Mouse (Mus musculus) midbrain, embryonic 11.5 days (tissue): ENCODE results near the gene Col13a1. TPM values are rescaled to one million over a fixed set of nuclear protein-coding genes. Genes with fewer than 3 reads are reported as not detected.

ENCODE experiments used
- ATAC-seq: fragments of 200-750 bp; cut with Nextera tagmentation; 2 replicates; pipeline ENCODE4 v1.8.0; 2017; ENCODE audit warnings: moderate TSS enrichment, moderate library complexity; ENCODE audit not compliant: low FRiP score
- DNase-seq: peaks from one replicate; pipeline ENCODE4 v3.0.0; 2015; ENCODE audit warnings: low spot score; ENCODE audit errors: missing footprints
- H3K27ac ChIP-seq: fragments of 300-500 bp; sonication (generic); 2 replicates; pipeline ENCODE4 v1.5.1; 2014; ENCODE audit warnings: low read depth, low read length
- H3K27me3 ChIP-seq: fragments of 300-500 bp; sonication (generic); 2 replicates; pipeline ENCODE4 v1.6.1; 2014; ENCODE audit warnings: mild to moderate bottlenecking, low read length, moderate library complexity, mixed read lengths; ENCODE audit not compliant: control insufficient read depth, insufficient read depth
- H3K36me3 ChIP-seq: fragments of 300-500 bp; sonication (generic); 2 replicates; pipeline ENCODE4 v1.6.1; 2014; ENCODE audit warnings: mild to moderate bottlenecking, low read length, moderate library complexity, mixed read lengths; ENCODE audit not compliant: control insufficient read depth, insufficient read depth
- H3K4me1 ChIP-seq: fragments of 300-500 bp; sonication (generic); 2 replicates; pipeline ENCODE4 v1.6.1; 2014; ENCODE audit warnings: low read length; ENCODE audit not compliant: control insufficient read depth, insufficient read depth
- H3K4me2 ChIP-seq: fragments of 300-500 bp; sonication (generic); 2 replicates; pipeline ENCODE4 v1.6.1; 2014; ENCODE audit warnings: mild to moderate bottlenecking, moderate library complexity
- H3K4me3 ChIP-seq: fragments of 300-500 bp; sonication (generic); 2 replicates; pipeline ENCODE4 v1.5.1; 2014; ENCODE audit warnings: low read depth, low read length
- H3K9ac ChIP-seq: fragments of 300-500 bp; sonication (generic); 2 replicates; pipeline ENCODE4 v1.6.1; 2014; ENCODE audit warnings: low read length
- H3K9me3 ChIP-seq: fragments of 300-500 bp; sonication (generic); 2 replicates; pipeline ENCODE4 v1.6.1; 2016; ENCODE audit warnings: low read length; ENCODE audit not compliant: control insufficient read depth
- WGBS: fragments of 180-500 bp; shearing (Covaris S2); extraction: QIAGEN DNeasy Blood & Tissue Kit; methylation state at CpG from one replicate; pipeline ENCODE4 v1.1.7; 2014; 5-methylcytosine and 5-hydroxymethylcytosine counted together
- polyA plus RNA-seq: library from polyadenylated mRNA; unstranded; fragments of >200 nt; fragmentation: Nextera tagmentation; extraction: Ambion mirVana; gene quantifications from 2 replicates; pipeline ENCODE4 v1.2.1, GENCODE M21; 2014

Col13a1 gene
- 2.1 and 2.7 TPM in 2 replicates for polyA plus RNA-seq

DNA sequence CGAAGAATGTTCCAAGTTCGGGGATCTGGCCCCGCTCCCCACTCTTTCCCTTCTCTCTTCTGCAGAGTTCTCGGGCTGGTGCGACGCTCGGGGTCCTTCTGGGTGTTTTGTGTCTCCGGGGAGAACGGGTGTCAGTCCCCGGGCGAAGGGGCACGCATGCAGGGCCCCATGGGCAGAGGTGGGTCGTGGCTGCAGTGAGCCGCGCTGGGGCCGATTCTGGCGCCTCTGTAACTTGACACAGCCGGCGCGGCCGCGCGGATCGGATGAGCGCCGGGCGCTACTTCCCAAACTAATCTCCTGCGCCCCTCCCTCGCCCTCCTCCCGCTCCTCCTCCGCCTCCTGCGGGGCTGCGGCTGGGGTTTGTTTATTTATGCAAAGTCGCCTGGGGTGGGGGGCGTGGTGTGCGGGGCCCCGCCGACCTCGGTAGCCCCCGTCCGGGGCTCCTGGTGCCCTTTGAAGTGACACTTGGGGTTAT, at the start of gene Col13a1:
TSS of gene Col13a1 (minus strand) at position 243 of the 475 bp plus-strand sequence.
- DNase-seq (no peak), ATAC-seq (peak; percentile 55)
- Histone ChIP-seq H3K4me3 (peak within 1 kb of the TSS; percentile 39), H3K27ac (no peak within 1 kb of the TSS), H3K4me2 (peak within 1 kb of the TSS; percentile 88), H3K27me3 (peaks cover 48% of the 10 kb centered on the region), H3K36me3 (no peaks in the 10 kb centered on the region), H3K9me3 (no peaks in the 10 kb centered on the region), H3K4me1 (peaks cover 16% of the 10 kb centered on the region), H3K9ac (peak within 1 kb of the TSS; percentile 35)
- under 1% methylated on average over 41 of the region's 41 CpGs for WGBS

DNA sequence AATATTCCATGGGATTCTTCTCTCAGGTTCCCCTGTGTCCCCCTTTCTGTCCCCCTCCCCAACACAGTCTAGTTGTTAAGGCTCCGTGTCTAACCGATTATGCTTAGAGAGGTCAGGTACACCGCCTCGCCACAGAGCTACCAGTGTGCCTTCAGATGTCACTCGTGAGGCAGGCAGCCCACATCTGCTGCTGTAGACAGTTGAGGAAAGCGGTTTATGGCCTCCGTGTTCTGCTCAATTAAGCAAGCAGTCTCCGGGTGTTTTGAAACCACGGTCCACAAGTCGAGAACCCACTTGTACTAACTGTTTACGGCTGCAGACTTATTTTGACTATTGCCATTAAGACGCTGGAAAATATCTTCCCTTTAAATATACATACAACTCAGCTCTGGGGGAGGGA, 48.8 kb upstream of the Col13a1 start:
- ATAC-seq (no peak), DNase-seq (peak; percentile 53)

DNA sequence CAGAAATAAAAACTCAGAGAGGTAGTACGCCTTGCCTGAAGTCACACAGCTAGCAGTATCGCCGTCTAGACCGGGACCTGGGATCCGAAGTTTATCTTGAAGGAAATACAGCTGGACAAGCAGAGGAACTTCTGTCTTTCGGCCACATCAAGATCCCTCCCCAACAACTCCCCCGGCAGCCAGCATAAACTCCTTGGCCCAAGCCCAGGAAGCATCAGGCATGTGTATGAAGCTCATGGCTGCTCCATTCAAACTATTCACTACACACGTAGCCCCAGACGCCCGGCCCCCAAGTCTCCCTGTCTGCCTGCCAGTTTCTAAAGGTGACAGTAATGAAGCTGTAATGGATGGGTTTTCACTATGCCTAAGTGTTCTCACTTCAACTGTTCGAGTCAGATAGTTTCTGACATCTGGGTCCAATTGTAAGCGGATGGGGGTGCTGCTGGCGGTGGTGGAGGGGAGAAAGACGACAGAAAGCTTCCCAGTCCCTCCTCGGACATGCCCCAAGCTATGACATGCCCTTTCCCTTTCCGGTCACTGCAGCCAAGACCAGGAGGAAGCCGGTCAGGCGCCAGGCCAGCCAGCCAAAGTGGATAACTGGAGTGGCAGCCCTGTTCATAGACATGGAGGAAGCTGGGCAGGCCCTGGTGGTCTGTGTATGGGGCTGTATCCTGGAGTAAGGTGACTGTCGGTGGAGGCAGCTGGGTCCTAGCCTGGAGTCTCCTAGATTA, 45.1 kb upstream of the Col13a1 start:
- DNase-seq = peak; percentile 62
- no peak overlapping the region for H3K4me3 ChIP-seq

More for the DNA sequence above, 48.8 kb upstream of the Col13a1 start:
- Histone ChIP-seq H3K9ac (no peak overlapping the region), H3K36me3 (no peaks in the 10 kb centered on the region), H3K9me3 (no peaks in the 10 kb centered on the region), H3K4me3 (no peak overlapping the region), H3K4me1 (no peaks in the 10 kb centered on the region; the same call in 1 of the 2 replicates), H3K4me2 (no peak overlapping the region), H3K27ac (no peak overlapping the region), H3K27me3 (no peaks in the 10 kb centered on the region)
- WGBS = 69% methylated on average over 12 of the region's 12 CpGs

DNA sequence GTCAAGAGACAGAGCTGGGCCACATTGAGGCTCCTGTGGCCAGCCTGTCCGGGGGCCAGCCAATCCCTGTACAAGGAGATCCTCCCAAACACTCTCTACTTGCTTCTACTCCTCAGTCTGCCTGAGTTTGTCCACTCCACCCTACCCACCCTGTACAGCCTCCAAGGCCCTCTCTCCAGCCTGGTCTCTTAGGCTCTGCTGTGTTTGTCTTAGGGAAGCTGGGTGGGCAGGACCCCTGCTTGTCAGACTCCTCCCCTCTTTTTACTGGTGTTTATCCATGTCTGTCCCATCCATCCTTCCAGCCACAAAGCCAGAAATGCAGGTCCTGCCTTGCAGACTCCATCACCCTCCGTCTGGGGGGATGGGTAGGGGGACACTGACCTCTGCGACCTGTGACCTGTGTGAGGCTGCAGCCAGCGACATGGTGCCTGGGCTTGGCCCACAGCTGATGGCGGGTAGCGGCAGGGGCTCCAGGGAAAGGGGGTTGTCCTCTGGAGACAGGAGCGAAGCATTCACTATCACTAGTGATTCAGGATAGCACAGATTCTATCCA, 41.2 kb upstream of the Col13a1 start:
- DNase-seq (peak; percentile 85), ATAC-seq (peak; percentile 40; the same call in 1 of the 2 replicates)
- no peaks in the 10 kb centered on the region for H3K27me3 ChIP-seq
- H3K4me2 ChIP-seq = no peak overlapping the region
- H3K4me1 ChIP-seq = 0 out of 2 replicates have a peak, but pooled peaks cover 5% of the 10 kb centered on the region
- H3K27ac ChIP-seq = no peak overlapping the region
- no peaks in the 10 kb centered on the region for H3K36me3 ChIP-seq
- no peak overlapping the region for H3K4me3 ChIP-seq
- H3K9ac ChIP-seq = no peak overlapping the region
- H3K9me3 ChIP-seq = no peaks in the 10 kb centered on the region
- WGBS = 14% methylated on average over 6 of the region's 7 CpGs

More for the DNA sequence above, 45.1 kb upstream of the Col13a1 start:
- Histone ChIP-seq H3K27me3 (no peaks in the 10 kb centered on the region), H3K27ac (no peak overlapping the region), H3K9me3 (no peaks in the 10 kb centered on the region), H3K4me2 (no peak overlapping the region), H3K9ac (no peak overlapping the region), H3K36me3 (no peaks in the 10 kb centered on the region), H3K4me1 (peaks cover 5% of the 10 kb centered on the region; the same call in 1 of the 2 replicates)
- ATAC-seq = no peak
- WGBS = 73% methylated on average over 19 of the region's 19 CpGs

DNA sequence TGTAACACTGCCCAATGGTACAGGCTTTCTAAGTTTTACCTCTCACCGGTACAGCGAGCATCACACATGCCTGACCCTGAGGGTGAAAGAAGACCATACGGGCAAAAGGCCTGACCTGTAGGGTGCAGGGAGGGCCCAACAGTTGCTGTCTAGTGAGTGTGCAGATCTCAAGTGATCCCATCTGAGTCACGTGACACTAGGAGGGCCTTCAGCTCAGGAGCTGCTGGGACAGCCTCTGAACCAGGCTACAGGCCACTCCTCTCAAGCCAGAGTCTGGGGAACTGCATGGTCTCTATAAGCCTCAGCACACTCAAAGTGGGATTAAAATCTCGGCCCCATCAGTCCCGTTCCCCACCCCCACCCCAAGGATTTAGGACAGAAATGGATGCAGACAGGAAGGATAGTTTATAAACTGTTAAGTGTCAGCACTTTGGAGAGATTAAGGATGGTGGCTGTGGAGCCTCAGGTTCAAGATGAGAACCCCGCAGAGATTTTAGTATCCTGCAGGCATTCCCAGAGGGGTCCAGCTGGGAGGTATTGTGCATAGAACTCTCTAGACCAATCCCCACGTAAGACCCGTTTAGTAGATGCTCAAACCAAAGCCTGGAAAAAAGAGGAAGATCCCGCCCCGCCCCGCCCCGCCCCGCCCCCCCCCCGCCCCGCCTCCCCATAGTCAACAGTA, 40.6 kb upstream of the Col13a1 start:
- H3K36me3 ChIP-seq = no peaks in the 10 kb centered on the region
- DNase-seq (peak; percentile 86), ATAC-seq (peak; percentile 27; the same call in 1 of the 2 replicates)
- H3K4me3 ChIP-seq = no peak overlapping the region
- H3K9ac ChIP-seq = no peak overlapping the region
- H3K27ac ChIP-seq = no peak overlapping the region
- 0 out of 2 replicates have a peak, but pooled peaks cover 5% of the 10 kb centered on the region for H3K4me1 ChIP-seq
- no peaks in the 10 kb centered on the region for H3K9me3 ChIP-seq
- no peak overlapping the region for H3K4me2 ChIP-seq
- no peaks in the 10 kb centered on the region for H3K27me3 ChIP-seq
- WGBS = 15% methylated on average over 16 of the region's 16 CpGs

DNA sequence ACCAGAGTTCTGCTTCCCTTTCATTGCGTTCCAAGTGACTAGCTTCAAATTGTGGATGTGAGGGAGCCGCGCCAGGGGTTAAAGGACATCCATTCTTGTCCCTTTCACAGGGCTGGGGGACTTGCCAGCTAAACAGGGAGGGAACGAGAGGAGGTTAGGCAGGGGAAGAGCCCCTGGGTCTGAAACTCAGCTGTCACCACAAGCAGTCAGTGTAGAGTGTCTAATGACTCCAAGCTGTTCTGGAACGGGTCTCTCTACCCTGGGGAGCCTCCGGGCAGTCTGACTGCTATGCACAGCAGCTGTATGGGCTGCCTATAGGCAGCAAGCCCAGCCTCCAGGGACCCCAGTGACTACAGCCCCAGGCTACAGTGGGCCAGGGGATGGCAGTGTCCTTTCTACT, 38.0 kb upstream of the Col13a1 start:
- H3K27me3 ChIP-seq = no peaks in the 10 kb centered on the region
- H3K4me2 ChIP-seq = no peak overlapping the region
- 0 out of 2 replicates have a peak, but pooled peaks cover 5% of the 10 kb centered on the region for H3K4me1 ChIP-seq
- H3K4me3 ChIP-seq = no peak overlapping the region
- WGBS = 33% methylated on average over 6 of the region's 6 CpGs
- DNase-seq (peak; percentile 81), ATAC-seq (no peak)
- no peak overlapping the region for H3K27ac ChIP-seq
- H3K36me3 ChIP-seq = no peaks in the 10 kb centered on the region
- H3K9ac ChIP-seq = 0 out of 2 replicates have a peak overlapping the region, but pooled peaks have one; percentile 20
- H3K9me3 ChIP-seq = no peaks in the 10 kb centered on the region

DNA sequence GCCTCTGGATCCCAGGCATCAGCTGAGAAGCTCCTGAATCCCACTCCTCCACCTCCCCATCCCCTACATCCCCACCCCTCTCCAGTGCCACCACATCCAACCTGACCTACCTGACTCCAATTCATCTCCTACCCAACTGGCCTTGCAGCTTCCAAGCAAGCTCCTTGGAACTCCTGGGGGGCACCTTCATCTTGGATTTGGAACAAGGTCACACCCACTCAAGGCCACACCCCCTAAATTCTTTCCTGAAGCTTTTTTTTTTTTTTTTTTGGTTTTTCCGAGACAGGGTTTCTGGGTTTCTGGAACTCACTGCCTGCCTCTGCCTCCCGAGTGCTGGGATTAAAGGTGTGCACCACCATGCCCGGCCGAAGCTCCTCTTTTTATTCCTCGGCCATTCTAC, 34.3 kb upstream of the Col13a1 start:
- Histone ChIP-seq H3K27me3 (no peaks in the 10 kb centered on the region), H3K4me3 (no peak overlapping the region), H3K36me3 (no peaks in the 10 kb centered on the region), H3K4me1 (no peaks in the 10 kb centered on the region), H3K4me2 (no peak overlapping the region), H3K9me3 (no peaks in the 10 kb centered on the region), H3K9ac (no peak overlapping the region), H3K27ac (no peak overlapping the region)
- ATAC-seq = no peak
- WGBS = 87% methylated on average over 5 of the region's 5 CpGs
- no peak for DNase-seq

DNA sequence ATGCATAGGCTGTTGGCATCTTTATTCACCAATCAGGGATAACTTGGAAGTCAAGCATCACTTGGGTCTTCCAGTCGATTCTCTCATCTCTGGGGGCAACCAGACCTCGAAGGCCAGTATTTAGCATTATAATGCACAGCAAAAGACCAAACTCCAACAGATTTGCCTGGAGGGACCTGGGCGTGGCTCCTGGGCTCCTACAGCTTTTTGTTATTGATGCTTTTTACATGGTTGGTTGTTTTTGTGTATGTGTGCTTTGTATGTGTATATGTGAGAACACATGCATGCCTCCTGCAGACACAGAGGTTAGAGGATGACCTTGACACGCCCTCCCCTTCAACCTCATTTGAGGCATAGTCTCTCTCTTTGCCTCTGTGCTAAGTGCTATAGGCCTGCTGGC, 33.5 kb upstream of the Col13a1 start:
- WGBS = 67% methylated on average over 4 of the region's 4 CpGs
- no peak overlapping the region for H3K9ac ChIP-seq
- no peaks in the 10 kb centered on the region for H3K27me3 ChIP-seq

More for the DNA sequence above, 33.5 kb upstream of the Col13a1 start:
- no peaks in the 10 kb centered on the region for H3K4me1 ChIP-seq
- H3K4me3 ChIP-seq = no peak overlapping the region
- ATAC-seq (no peak), DNase-seq (no peak)
- H3K36me3 ChIP-seq = no peaks in the 10 kb centered on the region
- no peak overlapping the region for H3K4me2 ChIP-seq
- no peaks in the 10 kb centered on the region for H3K9me3 ChIP-seq
- H3K27ac ChIP-seq = no peak overlapping the region
